Mouse (Mus musculus) midbrain, embryonic 16.5 days (tissue): Measurements from ENCODE around the gene Intu. TPM values are rescaled to one million over a fixed set of nuclear protein-coding genes. Genes with fewer than 3 reads are reported as not detected.

Source experiments
- ATAC-seq: fragments of 200-750 bp; cut with Nextera tagmentation; 2 replicates; pipeline ENCODE4 v1.8.0; 2017; ENCODE audit warnings: moderate TSS enrichment
- H3K27ac ChIP-seq: fragments of 300-500 bp; sonication (generic); 2 replicates; pipeline ENCODE4 v1.5.1; 2014; ENCODE audit warnings: mild to moderate bottlenecking, low read length, mixed read lengths
- H3K27me3 ChIP-seq: fragments of 300-500 bp; sonication (generic); 2 replicates; pipeline ENCODE4 v1.6.1; 2014; ENCODE audit warnings: low read depth, low read length, mixed read lengths; ENCODE audit not compliant: control insufficient read depth, insufficient read depth
- H3K36me3 ChIP-seq: fragments of 300-500 bp; sonication (generic); 2 replicates; pipeline ENCODE4 v1.6.1; 2014; ENCODE audit warnings: mild to moderate bottlenecking, low read length, moderate library complexity, mixed read lengths; ENCODE audit not compliant: control insufficient read depth, insufficient read depth
- H3K4me1 ChIP-seq: fragments of 300-500 bp; sonication (generic); 2 replicates; pipeline ENCODE4 v1.6.1; 2014; ENCODE audit warnings: mild to moderate bottlenecking, low read length, mixed read lengths; ENCODE audit not compliant: control insufficient read depth, insufficient read depth
- H3K4me2 ChIP-seq: fragments of 300-500 bp; sonication (generic); 2 replicates; pipeline ENCODE4 v1.6.1; 2014; ENCODE audit warnings: mild to moderate bottlenecking, low read length, mixed read lengths
- H3K4me3 ChIP-seq: fragments of 300-500 bp; sonication (generic); 2 replicates; pipeline ENCODE4 v1.5.1; 2014; ENCODE audit warnings: low read depth, mild to moderate bottlenecking, low read length, moderate library complexity, mixed read lengths
- H3K9ac ChIP-seq: fragments of 300-500 bp; sonication (generic); 2 replicates; pipeline ENCODE4 v1.6.1; 2014; ENCODE audit warnings: low read depth, low read length, mixed read lengths
- H3K9me3 ChIP-seq: fragments of 300-500 bp; sonication (generic); replicated peaks from 2 replicates; pipeline ENCODE4 v1.6.1; 2014; ENCODE audit warnings: mild to moderate bottlenecking, low read length, mixed read lengths; ENCODE audit not compliant: control insufficient read depth, poor library complexity, severe bottlenecking
- WGBS: fragments of 180-500 bp; shearing (Covaris S2); extraction: QIAGEN DNeasy Blood & Tissue Kit; methylation state at CpG from one replicate; pipeline ENCODE4 v1.1.7; 2014; 5-methylcytosine and 5-hydroxymethylcytosine counted together
- polyA plus RNA-seq: library from polyadenylated mRNA; unstranded; fragments of >200 nt; fragmentation: Nextera tagmentation; extraction: Ambion mirVana; gene quantifications from 2 replicates; pipeline ENCODE4 v1.2.1, GENCODE M21; 2015

The Intu gene
- polyA plus RNA-seq, 1 experiment from 2014 or later, result 3.2 TPM

- Histone ChIP-seq H3K4me3 (peak overlapping the region; percentile 90), H3K4me1 (0 out of 2 replicates have a peak, but pooled peaks cover 3% of the 10 kb centered on the region), H3K9me3 (no peaks in the 10 kb centered on the region), H3K9ac (peak overlapping the region; percentile 91), H3K36me3 (no peaks in the 10 kb centered on the region), H3K4me2 (peak overlapping the region; percentile 59), H3K27ac (peak overlapping the region; percentile 74), H3K27me3 (no peaks in the 10 kb centered on the region)
- 4% methylated on average over 44 of the region's 45 CpGs for WGBS
- peak; percentile 96 for ATAC-seq
These were observed 9.8 kb downstream of the Intu start for GRCm38 (mm10) chr3:40540567-40541554.

- Histone ChIP-seq H3K36me3 (no peaks in the 10 kb centered on the region), H3K27me3 (no peaks in the 10 kb centered on the region), H3K4me2 (no peak overlapping the region), H3K4me1 (0 out of 2 replicates have a peak, but pooled peaks cover 3% of the 10 kb centered on the region), H3K9ac (no peak overlapping the region), H3K27ac (no peak overlapping the region), H3K9me3 (no peaks in the 10 kb centered on the region), H3K4me3 (no peak overlapping the region)
- 77% methylated on average over 4 of the region's 4 CpGs for WGBS
- no peak for ATAC-seq
These were observed 15.5 kb downstream of the Intu start for GRCm38 (mm10) chr3:40546621-40547020.

- Histone ChIP-seq H3K9ac (no peak overlapping the region), H3K9me3 (no peaks in the 10 kb centered on the region), H3K4me2 (no peak overlapping the region), H3K27ac (no peak overlapping the region), H3K27me3 (no peaks in the 10 kb centered on the region), H3K4me3 (no peak overlapping the region), H3K36me3 (peaks cover 10% of the 10 kb centered on the region), H3K4me1 (no peaks in the 10 kb centered on the region)
- 69% methylated on average over 10 of the region's 10 CpGs for WGBS
- ATAC-seq, result no peak
These were observed 121.9 kb downstream of the Intu start for GRCm38 (mm10) chr3:40652941-40653352.

- H3K4me3 ChIP-seq, result no peak overlapping the region
- no peaks in the 10 kb centered on the region for H3K4me1 ChIP-seq
- H3K9ac ChIP-seq, result no peak overlapping the region
- no peak overlapping the region for H3K27ac ChIP-seq
- no peaks in the 10 kb centered on the region for H3K27me3 ChIP-seq
- no peak overlapping the region for H3K4me2 ChIP-seq
- H3K36me3 ChIP-seq, result peaks cover 10% of the 10 kb centered on the region
- H3K9me3 ChIP-seq, result no peaks in the 10 kb centered on the region
- 92% methylated on average over 16 of the region's 16 CpGs for WGBS
- no peak for ATAC-seq
These were observed 122.5 kb downstream of the Intu start for GRCm38 (mm10) chr3:40653582-40653981.

GRCm38 (mm10) chr3:40654028-40654427 is 122.9 kb downstream of the Intu start:
- peaks cover 10% of the 10 kb centered on the region for H3K36me3 ChIP-seq
- no peaks in the 10 kb centered on the region for H3K9me3 ChIP-seq
- H3K27me3 ChIP-seq, result no peaks in the 10 kb centered on the region
- H3K4me3 ChIP-seq, result no peak overlapping the region
- no peaks in the 10 kb centered on the region for H3K4me1 ChIP-seq
- H3K9ac ChIP-seq, result no peak overlapping the region
- H3K4me2 ChIP-seq, result no peak overlapping the region
- ATAC-seq, result no peak
- 88% methylated on average over 11 of the region's 11 CpGs for WGBS
- H3K27ac ChIP-seq, result no peak overlapping the region

GRCm38 (mm10) chr3:40655571-40655970 is 124.5 kb downstream of the Intu start:
- H3K27me3 ChIP-seq, result no peaks in the 10 kb centered on the region
- H3K4me2 ChIP-seq, result no peak overlapping the region
- ATAC-seq, result no peak
- 87% methylated on average over 11 of the region's 11 CpGs for WGBS
- H3K9ac ChIP-seq, result no peak overlapping the region
- H3K4me3 ChIP-seq, result no peak overlapping the region
- H3K4me1 ChIP-seq, result no peaks in the 10 kb centered on the region
- no peak overlapping the region for H3K27ac ChIP-seq
- no peaks in the 10 kb centered on the region for H3K9me3 ChIP-seq
- peaks cover 10% of the 10 kb centered on the region for H3K36me3 ChIP-seq

GRCm38 (mm10) chr3:40656339-40656738 is 125.3 kb downstream of the Intu start:
- H3K4me1 ChIP-seq, result no peaks in the 10 kb centered on the region
- no peak overlapping the region for H3K27ac ChIP-seq
- no peak for ATAC-seq
- peaks cover 10% of the 10 kb centered on the region for H3K36me3 ChIP-seq
- H3K27me3 ChIP-seq, result no peaks in the 10 kb centered on the region
- H3K4me2 ChIP-seq, result no peak overlapping the region
- H3K4me3 ChIP-seq, result no peak overlapping the region
- 93% methylated on average over 5 of the region's 5 CpGs for WGBS
- no peaks in the 10 kb centered on the region for H3K9me3 ChIP-seq
- no peak overlapping the region for H3K9ac ChIP-seq

- Histone ChIP-seq H3K27me3 (no peaks in the 10 kb centered on the region), H3K4me1 (no peaks in the 10 kb centered on the region), H3K4me3 (no peak overlapping the region), H3K9ac (no peak overlapping the region), H3K9me3 (no peaks in the 10 kb centered on the region), H3K4me2 (no peak overlapping the region), H3K27ac (no peak overlapping the region), H3K36me3 (peaks cover 13% of the 10 kb centered on the region)
- ATAC-seq, result no peak
- 98% methylated on average over 2 of the region's 2 CpGs for WGBS
These were observed 129.1 kb downstream of the Intu start for GRCm38 (mm10) chr3:40660231-40660630.

GRCm38 (mm10) chr3:40666109-40666508 is 135.0 kb downstream of the Intu start:
- Histone ChIP-seq H3K9ac (no peak overlapping the region), H3K36me3 (0 out of 2 replicates have a peak, but pooled peaks cover 10% of the 10 kb centered on the region), H3K4me3 (no peak overlapping the region), H3K9me3 (no peaks in the 10 kb centered on the region), H3K27ac (no peak overlapping the region), H3K4me1 (no peaks in the 10 kb centered on the region), H3K4me2 (no peak overlapping the region), H3K27me3 (no peaks in the 10 kb centered on the region)
- WGBS, result 93% methylated on average over 4 of the region's 4 CpGs
- no peak for ATAC-seq
